Mouse (Mus musculus) adrenal gland, adult 18-20 months (tissue): Measurements from ENCODE around the gene Gata2. TPM values are rescaled to one million over a fixed set of nuclear protein-coding genes. Genes with fewer than 3 reads are reported as not detected.

Source experiments
- DNase-seq, 2 experiments: peaks; one replicate each; pipeline ENCODE4 v3.0.0; 2021 to 2022; ENCODE audit warnings: low spot score in 2 of 2
- total RNA-seq, 2 experiments: library from RNA; stranded (reverse); gene quantifications; 1 replicate in 1 of 2; 2 replicates in 1 of 2; pipeline ENCODE4 v1.2.3; 2021

Gene Gata2
- total RNA-seq, 2 experiments from 2014 or later = 23.5 to 28.8 TPM

DNA sequence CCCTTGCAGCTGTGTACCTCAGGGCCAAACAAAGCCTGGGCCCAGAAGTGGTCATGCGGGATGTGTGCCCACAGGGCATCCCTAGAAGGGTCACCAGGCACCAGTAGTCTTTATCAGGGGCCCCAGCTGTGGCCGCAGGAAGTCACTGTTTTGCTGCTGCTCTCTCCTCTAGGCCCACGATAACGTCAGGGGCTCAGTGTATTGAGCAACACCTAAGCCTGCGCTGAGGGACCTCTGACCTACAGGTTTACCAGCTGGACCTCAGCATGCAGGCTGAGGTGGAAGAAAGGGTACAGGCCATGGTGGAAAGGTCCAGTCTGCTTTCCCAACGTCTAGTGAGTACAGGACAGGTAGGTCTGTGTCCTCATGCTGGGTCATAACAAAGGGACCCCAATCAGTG, 60.4 kb downstream of the Gata2 start:
- DNase-seq = no peak

- no peak for DNase-seq
Observed at GRCm38 (mm10) chr6:88255435-88255834, 61.7 kb downstream of the Gata2 start.

Other genes starting within 250 kb of the Gata2 start
- gene H1fx, start 212.3 kb upstream of the Gata2 start, total RNA-seq = 1 to 10 TPM; 5.9 to 9.1 TPM
- gene Rab7, start 148.6 kb upstream of the Gata2 start, total RNA-seq = 100 to 1,000 TPM; 295 to 343 TPM
- gene Rpn1, start 109.4 kb upstream of the Gata2 start, total RNA-seq = 100 to 1,000 TPM; 222 to 247 TPM
- not detected for gene Dnajb8, start 28.4 kb downstream of the Gata2 start, total RNA-seq